Mouse (Mus musculus): ENCODE measurements around the gene Hist2h2bb. TPM values are rescaled to one million over a fixed set of nuclear protein-coding genes. Genes with fewer than 3 reads are reported as not detected.
"Not testable (repeated sequence)": the region's sequence is repeated elsewhere in the genome, so short reads cannot be mapped to it uniquely, and the experiment has no call there.

Hist2h2bb gene
- polyA plus RNA-seq, 1 experiment from 2014 or later, result 5.3 TPM

DNA sequence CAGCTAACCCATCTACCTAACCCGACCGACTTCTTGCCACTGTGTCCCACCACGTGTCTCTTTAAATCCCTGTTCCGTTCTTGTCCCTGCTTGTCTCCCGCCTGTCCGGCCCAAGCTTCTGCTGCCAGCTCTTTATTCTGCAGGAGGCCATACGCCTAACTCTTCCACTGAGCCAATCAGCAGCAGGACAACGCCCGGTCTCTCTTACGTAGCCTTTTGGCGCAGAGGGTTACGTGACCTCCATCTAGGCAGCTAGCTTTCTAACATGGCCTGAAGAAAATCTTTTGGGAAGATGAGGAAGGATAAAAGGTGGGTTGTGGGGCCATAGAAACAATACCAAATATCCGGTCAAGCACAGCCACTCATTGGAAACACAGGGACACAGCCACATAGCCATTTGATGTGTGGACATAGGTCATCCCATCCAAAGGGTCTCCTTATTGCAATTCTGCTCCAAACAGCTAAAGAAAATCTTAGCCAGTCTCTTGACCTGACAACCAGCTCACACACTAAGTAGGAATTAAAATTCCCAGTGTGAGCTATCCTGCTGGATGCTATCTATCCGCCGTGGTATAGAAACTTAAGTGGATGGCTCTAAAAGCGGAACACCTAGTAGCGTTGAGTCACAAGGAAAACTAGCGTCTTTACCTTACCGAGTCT is 7.2 kb upstream of the Hist2h2bb start:
- H3K27me3 ChIP-seq (replicated peaks; ENCODE audit: control insufficient read depth, insufficient read depth, low read length), result no peaks in the 10 kb centered on the region
- under 1% methylated on average over 19 of the region's 19 CpGs for WGBS

DNA sequence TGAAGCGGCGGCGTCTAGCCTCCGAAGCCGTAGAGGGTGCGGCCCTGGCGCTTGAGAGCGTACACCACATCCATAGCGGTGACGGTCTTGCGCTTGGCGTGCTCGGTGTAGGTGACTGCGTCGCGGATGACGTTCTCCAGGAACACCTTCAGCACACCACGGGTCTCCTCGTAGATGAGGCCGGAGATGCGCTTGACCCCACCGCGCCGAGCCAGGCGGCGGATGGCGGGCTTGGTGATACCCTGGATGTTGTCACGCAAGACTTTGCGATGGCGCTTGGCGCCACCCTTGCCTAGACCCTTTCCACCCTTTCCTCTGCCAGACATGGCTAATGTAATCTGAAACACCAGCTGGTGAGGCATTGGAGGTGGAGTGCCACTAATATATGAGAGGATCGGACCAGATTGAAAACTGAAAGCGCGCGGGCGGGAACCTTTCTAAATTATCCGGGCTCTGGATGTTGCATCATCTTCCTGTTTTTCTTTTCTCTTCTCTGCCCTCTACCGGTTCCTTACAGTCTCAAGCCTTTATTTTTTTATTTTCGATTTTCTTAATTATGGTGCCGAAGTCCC is 6.5 kb upstream of the Hist2h2bb start, which contains the start of gene Hist2h4:
TSS of gene Hist2h4 (minus strand) at position 333 of the 572 bp plus-strand sequence.
- H3K27me3 ChIP-seq (replicated peaks; ENCODE audit: control insufficient read depth, insufficient read depth, low read length), result no peaks in the 10 kb centered on the region
- peak within 1 kb of the TSS; percentile 64 for H3K4me3 ChIP-seq (ENCODE audit: low read length)
- no peaks in the 10 kb centered on the region for H3K36me3 ChIP-seq (ENCODE audit: control insufficient read depth, insufficient read depth, low read length)
- peak within 1 kb of the TSS; percentile 98 for H3K27ac ChIP-seq (ENCODE audit: low read length)
- ATAC-seq, result peak; percentile 87
- under 1% methylated on average over 40 of the region's 40 CpGs for WGBS
- peak within 1 kb of the TSS; percentile 82 for H3K9ac ChIP-seq (ENCODE audit: low read depth, low read length)
- peak within 1 kb of the TSS; percentile 67 for H3K4me2 ChIP-seq (ENCODE audit: low read depth, low read length)
- H3K9me3 ChIP-seq (ENCODE audit: control insufficient read depth, low read length), result no peaks in the 10 kb centered on the region
- peaks cover 17% of the 10 kb centered on the region; the same call in 1 of the 2 replicates for H3K4me1 ChIP-seq (ENCODE audit: control insufficient read depth, insufficient read depth, low read length)

More for the DNA sequence above, 7.2 kb upstream of the Hist2h2bb start:
- no peaks in the 10 kb centered on the region for H3K9me3 ChIP-seq (ENCODE audit: control insufficient read depth, low read length)
- H3K27ac ChIP-seq (ENCODE audit: low read length), result peak overlapping the region; percentile 98
- peaks cover 15% of the 10 kb centered on the region; the same call in 1 of the 2 replicates for H3K4me1 ChIP-seq (ENCODE audit: control insufficient read depth, insufficient read depth, low read length)
- ATAC-seq, result peak; percentile 81
- peak overlapping the region; percentile 82 for H3K9ac ChIP-seq (ENCODE audit: low read depth, low read length)
- no peaks in the 10 kb centered on the region for H3K36me3 ChIP-seq (ENCODE audit: control insufficient read depth, insufficient read depth, low read length)
- H3K4me3 ChIP-seq (ENCODE audit: low read length), result peak overlapping the region; percentile 64
- H3K4me2 ChIP-seq (ENCODE audit: low read depth, low read length), result peak overlapping the region; percentile 67

DNA sequence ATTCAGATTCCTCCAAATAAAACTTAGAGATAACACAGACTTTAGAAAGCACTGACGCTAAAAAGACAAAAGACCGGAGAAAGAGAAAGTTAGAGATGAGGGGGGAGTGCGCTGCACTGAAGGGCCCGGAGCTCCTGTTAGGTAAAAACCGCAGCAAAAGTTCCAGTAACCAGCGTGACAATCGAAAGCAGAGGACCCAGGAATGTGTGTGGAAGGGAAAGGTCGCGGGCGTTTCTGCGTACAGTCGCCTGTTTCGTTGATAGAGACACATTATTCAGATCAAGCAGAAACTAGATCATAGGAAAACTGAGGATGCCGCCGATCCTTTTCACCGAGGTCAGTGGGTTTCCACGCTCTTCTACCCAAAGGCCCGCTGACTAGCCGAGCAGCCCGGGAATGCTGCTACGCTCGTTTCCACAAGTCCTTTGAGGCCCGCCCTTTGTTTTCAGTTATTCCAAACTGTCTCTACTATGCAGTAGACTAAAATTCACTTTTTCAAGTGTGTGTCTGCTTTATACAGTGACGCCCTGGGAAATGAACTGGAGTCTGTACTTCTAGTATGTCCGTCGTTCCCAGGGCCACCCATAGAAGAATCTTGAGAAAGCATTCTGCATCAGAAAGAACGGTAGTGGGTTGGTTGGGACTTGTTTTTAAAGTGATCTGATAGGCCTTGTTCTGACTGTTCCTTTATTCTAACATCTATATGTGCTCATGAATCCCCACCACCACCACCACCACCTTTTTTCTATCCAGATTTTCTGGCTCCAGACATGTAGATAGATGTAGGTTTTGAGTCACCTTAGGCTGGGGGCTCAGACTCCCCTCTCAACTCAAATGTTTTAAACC is 5.8 kb upstream of the Hist2h2bb start:
- Histone ChIP-seq H3K9ac (ENCODE audit: low read depth, low read length) (peak overlapping the region; percentile 79), H3K4me2 (ENCODE audit: low read depth, low read length) (peak overlapping the region; percentile 55), H3K27me3 (replicated peaks; ENCODE audit: control insufficient read depth, insufficient read depth, low read length) (no peaks in the 10 kb centered on the region), H3K9me3 (ENCODE audit: control insufficient read depth, low read length) (no peaks in the 10 kb centered on the region), H3K27ac (ENCODE audit: low read length) (peak overlapping the region; percentile 97), H3K36me3 (ENCODE audit: control insufficient read depth, insufficient read depth, low read length) (no peaks in the 10 kb centered on the region), H3K4me3 (ENCODE audit: low read length) (peak overlapping the region; percentile 64), H3K4me1 (ENCODE audit: control insufficient read depth, insufficient read depth, low read length) (peaks cover 17% of the 10 kb centered on the region; the same call in 1 of the 2 replicates)
- WGBS, result 6% methylated on average over 27 of the region's 27 CpGs
- ATAC-seq, result peak; percentile 36

DNA sequence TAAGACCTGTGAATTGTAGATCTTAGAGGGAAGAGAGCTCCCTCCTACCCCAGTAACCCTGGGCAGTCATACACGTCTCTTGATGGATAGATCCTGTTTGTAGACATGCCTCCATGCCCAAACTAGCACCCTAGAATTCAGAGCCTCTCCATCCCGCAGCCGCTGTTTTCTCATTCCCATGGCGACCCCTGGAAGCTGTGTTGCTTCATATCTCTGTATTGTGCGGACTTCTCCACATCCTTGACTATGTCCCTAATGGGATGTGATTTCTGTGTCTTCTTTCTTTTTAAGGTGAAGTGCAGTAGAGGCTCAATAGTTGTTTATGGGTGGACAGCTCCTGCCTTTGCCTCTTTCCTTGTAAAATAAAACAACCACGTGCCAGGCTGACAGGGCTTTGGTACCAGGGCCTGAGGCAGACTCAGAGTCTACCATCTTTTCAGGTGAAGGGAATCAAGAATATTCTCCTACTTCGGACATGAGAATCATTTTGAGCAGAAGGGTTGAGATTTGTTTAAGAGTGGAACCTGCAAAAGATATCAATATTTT is 5.1 kb upstream of the Hist2h2bb start:
- H3K27me3 ChIP-seq (replicated peaks; ENCODE audit: control insufficient read depth, insufficient read depth, low read length), result no peaks in the 10 kb centered on the region
- peak overlapping the region; percentile 97 for H3K27ac ChIP-seq (ENCODE audit: low read length)
- H3K4me2 ChIP-seq (ENCODE audit: low read depth, low read length), result peak overlapping the region; percentile 55
- H3K4me3 ChIP-seq (ENCODE audit: low read length), result peak overlapping the region; percentile 64; the same call in 1 of the 2 replicates
- peaks cover 17% of the 10 kb centered on the region; the same call in 1 of the 2 replicates for H3K4me1 ChIP-seq (ENCODE audit: control insufficient read depth, insufficient read depth, low read length)
- 73% methylated on average over 7 of the region's 7 CpGs for WGBS
- ATAC-seq, result no peak
- H3K9ac ChIP-seq (ENCODE audit: low read depth, low read length), result peak overlapping the region; percentile 79
- no peaks in the 10 kb centered on the region for H3K36me3 ChIP-seq (ENCODE audit: control insufficient read depth, insufficient read depth, low read length)
- no peaks in the 10 kb centered on the region for H3K9me3 ChIP-seq (ENCODE audit: control insufficient read depth, low read length)

DNA sequence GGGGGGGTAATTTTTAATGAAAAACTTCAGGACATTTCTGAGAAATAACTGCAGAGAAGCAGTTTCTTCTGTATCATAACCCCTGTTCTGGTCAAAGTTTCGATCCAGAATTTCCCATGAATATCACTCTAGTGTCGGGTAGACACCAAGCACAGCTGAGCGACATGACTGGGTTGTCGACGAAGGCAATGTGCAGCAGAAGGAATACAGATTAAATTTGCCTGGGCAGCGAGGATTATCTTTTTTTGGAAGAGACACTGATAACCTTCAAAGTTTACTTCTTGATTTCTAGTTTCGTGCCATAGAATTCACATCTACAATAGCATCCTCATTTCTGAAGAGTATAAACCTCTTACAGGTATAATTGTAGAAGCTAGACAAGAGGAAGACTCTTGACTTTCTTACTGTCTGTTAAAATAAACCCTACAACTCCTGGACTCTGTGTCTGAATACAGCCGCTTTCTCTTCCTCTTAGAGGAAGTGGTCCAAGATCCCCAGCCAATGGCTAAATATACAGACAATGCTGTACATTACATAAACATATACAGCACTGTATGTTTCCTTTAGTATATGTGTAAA is 3.3 kb upstream of the Hist2h2bb start:
- no peaks in the 10 kb centered on the region for H3K36me3 ChIP-seq (ENCODE audit: control insufficient read depth, insufficient read depth, low read length)
- no peak overlapping the region for H3K4me2 ChIP-seq (ENCODE audit: low read depth, low read length)
- 86% methylated on average over 8 of the region's 8 CpGs for WGBS
- no peak for ATAC-seq
- peaks cover 20% of the 10 kb centered on the region for H3K4me1 ChIP-seq (ENCODE audit: control insufficient read depth, insufficient read depth, low read length)
- no peak overlapping the region for H3K4me3 ChIP-seq (ENCODE audit: low read length)
- H3K9me3 ChIP-seq (ENCODE audit: control insufficient read depth, low read length), result no peaks in the 10 kb centered on the region
- H3K27me3 ChIP-seq (replicated peaks; ENCODE audit: control insufficient read depth, insufficient read depth, low read length), result no peaks in the 10 kb centered on the region
- no peak overlapping the region for H3K9ac ChIP-seq (ENCODE audit: low read depth, low read length)
- no peak overlapping the region for H3K27ac ChIP-seq (ENCODE audit: low read length)

DNA sequence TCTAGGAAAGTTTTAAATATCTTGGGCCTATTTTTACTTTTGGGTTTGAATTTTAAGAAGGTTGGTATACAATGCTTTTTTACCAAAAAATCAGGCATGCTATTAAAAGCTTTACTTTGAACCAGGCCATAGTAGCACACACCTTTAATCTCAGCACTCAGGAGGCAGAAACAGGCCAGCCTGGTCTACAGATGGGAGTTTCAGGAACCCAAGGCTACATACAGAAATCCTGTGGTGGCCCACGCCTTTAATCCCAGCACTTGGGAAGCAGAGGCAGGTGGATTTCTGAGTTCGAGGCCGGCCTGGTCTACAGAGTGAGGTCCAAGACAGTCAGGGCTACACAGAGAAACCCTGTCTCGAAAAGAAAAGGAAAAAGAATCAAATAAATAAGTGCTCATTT is 2.0 kb upstream of the Hist2h2bb start:
- Histone ChIP-seq H3K9ac (ENCODE audit: low read depth, low read length) (no peak overlapping the region), H3K4me1 (ENCODE audit: control insufficient read depth, insufficient read depth, low read length) (peaks cover 16% of the 10 kb centered on the region), H3K27ac (ENCODE audit: low read length) (peak overlapping the region; percentile 92), H3K4me2 (ENCODE audit: low read depth, low read length) (peak overlapping the region; percentile 57; the same call in 1 of the 2 replicates), H3K27me3 (replicated peaks; ENCODE audit: control insufficient read depth, insufficient read depth, low read length) (no peaks in the 10 kb centered on the region), H3K9me3 (ENCODE audit: control insufficient read depth, low read length) (no peaks in the 10 kb centered on the region), H3K4me3 (ENCODE audit: low read length) (no peak overlapping the region), H3K36me3 (ENCODE audit: control insufficient read depth, insufficient read depth, low read length) (no peaks in the 10 kb centered on the region)
- 84% methylated on average over 4 of the region's 4 CpGs for WGBS
- no peak for ATAC-seq

DNA sequence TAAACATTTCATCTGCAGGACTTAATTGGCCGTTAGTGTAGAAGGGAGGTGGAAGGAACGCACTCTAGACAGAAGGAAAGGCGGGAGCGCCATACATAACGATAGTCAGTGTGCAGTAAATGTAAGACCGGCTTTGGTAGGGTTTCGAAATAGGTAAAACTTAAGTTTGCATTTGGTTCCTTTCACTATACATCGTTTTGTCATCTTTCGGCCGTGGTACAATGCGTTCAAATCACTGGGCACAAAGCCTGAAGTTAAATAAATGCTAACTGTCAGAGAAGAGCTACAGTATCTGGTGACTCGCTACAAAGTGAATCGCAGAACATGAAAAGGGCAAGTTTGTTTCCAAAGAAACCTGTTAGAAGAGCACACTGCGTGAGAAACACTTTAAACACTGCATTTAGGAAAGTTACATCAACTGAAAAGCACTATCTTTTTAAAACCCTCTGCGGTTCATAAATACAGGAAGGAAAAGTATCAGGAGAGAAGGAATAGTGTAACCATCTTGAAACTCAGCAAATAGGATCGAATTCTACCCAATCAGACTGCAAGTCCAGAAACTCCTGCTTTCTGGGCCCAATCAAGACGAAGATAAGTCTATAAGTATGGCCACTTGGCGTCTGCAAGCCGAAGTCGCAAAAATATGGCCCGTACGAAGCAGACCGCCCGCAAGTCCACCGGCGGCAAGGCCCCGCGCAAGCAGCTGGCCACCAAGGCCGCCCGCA is 1.3 kb upstream of the Hist2h2bb start, which contains the start of gene Hist2h3b:
TSS of gene Hist2h3b (plus strand) at position 604 of the 725 bp plus-strand sequence.
- 19% methylated on average over 28 of the region's 30 CpGs for WGBS
- Histone ChIP-seq H3K36me3 (ENCODE audit: control insufficient read depth, insufficient read depth, low read length) (no peaks in the 10 kb centered on the region), H3K4me2 (ENCODE audit: low read depth, low read length) (peak within 1 kb of the TSS; percentile 91), H3K27me3 (replicated peaks; ENCODE audit: control insufficient read depth, insufficient read depth, low read length) (no peaks in the 10 kb centered on the region), H3K27ac (ENCODE audit: low read length) (peak within 1 kb of the TSS; percentile 92), H3K4me3 (ENCODE audit: low read length) (peak within 1 kb of the TSS; percentile 58), H3K4me1 (ENCODE audit: control insufficient read depth, insufficient read depth, low read length) (peaks cover 16% of the 10 kb centered on the region), H3K9ac (ENCODE audit: low read depth, low read length) (peak within 1 kb of the TSS; percentile 68), H3K9me3 (ENCODE audit: control insufficient read depth, low read length) (no peaks in the 10 kb centered on the region)
- peak; percentile 79 for ATAC-seq

DNA sequence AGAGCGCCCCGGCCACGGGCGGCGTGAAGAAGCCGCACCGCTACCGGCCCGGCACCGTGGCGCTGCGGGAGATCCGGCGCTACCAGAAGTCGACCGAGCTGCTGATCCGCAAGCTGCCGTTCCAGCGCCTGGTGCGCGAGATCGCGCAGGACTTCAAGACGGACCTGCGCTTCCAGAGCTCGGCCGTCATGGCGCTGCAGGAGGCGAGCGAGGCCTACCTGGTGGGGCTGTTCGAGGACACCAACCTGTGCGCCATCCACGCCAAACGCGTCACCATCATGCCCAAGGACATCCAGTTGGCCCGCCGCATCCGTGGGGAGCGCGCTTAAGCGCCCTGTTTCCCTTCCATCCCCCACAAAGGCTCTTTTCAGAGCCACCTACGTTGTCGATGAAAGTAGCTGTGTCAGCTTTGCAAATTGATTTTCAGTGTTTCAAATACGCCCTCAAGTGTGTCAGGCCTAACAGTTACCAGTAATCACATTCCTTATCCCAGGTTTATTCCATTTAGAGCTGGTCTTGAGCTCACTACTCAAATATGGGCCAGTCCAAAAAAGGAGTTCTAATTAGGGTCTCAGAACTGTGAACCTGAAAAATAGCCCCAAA is 675 bp upstream of the Hist2h2bb start:
- H3K4me3 ChIP-seq (ENCODE audit: low read length), result peak overlapping the region; percentile 50
- peak; percentile 42 for ATAC-seq
- H3K4me2 ChIP-seq (ENCODE audit: low read depth, low read length), result peak overlapping the region; percentile 63
- WGBS, result 1% methylated on average over 9 of the region's 44 CpGs
- H3K9ac ChIP-seq (ENCODE audit: low read depth, low read length), result peak overlapping the region; percentile 68
- H3K4me1 ChIP-seq (ENCODE audit: control insufficient read depth, insufficient read depth, low read length), result peaks cover 16% of the 10 kb centered on the region
- H3K9me3 ChIP-seq (ENCODE audit: control insufficient read depth, low read length); H3K36me3 ChIP-seq (ENCODE audit: control insufficient read depth, insufficient read depth, low read length); H3K27me3 ChIP-seq (replicated peaks; ENCODE audit: control insufficient read depth, insufficient read depth, low read length): not testable (repeated sequence)
- peak overlapping the region; percentile 92 for H3K27ac ChIP-seq (ENCODE audit: low read length)

All from intestine, embryonic 16.5 days (tissue).